Mouse (Mus musculus): ENCODE measurements around the gene Adamtsl2. TPM values are rescaled to one million over a fixed set of nuclear protein-coding genes. Genes with fewer than 3 reads are reported as not detected.

The Adamtsl2 gene
- polyA plus RNA-seq (2015; fragmentation: Nextera tagmentation; extraction: Ambion mirVana) = 2.6 and 3.5 TPM in 2 replicates

DNA sequence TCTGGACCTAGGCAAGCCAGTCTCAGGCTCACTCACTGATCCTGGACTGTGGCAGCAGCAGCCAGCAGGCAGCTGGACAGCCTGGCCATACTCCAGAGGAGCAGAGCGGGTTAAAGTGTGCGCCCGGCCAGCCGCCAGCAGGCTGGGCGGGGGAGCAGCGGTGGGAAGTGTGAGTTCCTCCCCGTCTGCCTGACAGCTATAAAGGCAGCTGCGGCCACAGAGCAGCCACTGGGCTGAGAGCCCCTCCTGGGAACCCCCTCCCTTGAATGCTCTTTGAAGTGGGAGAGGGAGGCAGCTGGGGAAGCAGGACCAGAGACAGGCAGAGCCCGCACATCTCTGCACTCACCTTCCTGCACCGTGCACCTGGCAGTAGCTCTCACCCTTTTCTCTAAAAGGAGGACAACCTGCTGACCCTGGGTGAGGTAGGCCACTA lies at the start of gene Adamtsl2:
Gene Adamtsl2 (plus strand): TSS at position 228 of the 433 bp plus-strand sequence.

DNA sequence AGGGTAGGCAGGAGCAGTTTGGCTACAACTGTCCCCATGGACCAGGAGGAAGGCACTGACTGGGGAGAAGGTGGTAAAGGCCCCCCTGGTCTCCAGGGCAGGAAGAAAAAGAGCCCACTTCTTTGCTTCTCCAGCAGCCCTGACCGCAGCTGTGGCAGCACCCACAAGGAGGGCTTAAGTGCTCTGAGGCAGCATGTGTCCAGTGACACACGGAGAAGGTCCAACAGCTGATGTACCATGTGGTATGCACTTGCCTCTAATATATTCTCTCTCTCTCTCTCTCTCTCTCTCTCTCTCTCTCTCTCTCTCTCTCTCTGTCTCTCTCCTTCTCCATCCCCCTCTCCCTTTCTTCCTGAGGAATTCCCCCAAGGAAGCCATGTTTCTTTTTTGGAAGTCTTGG lies 7.2 kb upstream of the Adamtsl2 start, which contains the start of gene Mymk:
Gene Mymk (minus strand): TSS at position 202 of the 400 bp plus-strand sequence.

DNA sequence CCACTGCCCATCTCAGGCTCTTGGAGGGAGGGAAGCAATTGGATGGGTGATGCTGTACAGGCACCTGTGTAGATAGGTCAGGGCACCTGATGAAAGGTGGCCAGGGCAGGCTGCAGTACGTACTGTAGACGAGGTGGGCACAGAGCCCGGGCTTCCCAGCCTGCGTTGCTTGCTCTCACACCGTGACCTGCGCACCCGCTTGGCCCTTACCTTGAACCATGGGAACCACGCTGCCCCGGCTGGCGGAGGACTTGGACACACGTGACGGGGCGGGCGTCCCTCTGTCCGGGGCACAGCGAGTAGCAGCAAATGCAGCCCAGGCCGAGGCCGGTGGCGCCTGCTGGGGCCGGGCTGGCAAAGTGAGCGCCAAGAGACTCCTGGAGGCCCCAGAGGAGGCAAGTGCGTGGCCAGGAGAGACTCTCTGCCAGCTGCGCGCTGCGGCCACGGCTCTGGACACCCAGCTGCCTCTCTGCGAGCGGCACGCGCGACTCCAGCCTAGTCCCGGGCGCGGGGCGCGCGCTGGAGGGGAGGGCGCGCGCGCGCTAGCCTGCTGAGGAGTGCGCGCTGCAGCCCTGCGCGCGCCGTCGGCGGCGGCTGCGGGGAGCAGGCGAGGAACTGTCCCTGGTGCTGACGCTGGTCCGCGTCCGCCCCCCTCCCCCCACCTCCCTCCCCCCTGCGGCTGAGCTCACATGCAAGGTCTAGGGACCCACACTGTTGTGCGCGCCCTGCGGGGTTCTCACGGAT lies 62.9 kb downstream of the Adamtsl2 start, which contains the start of gene Fam163b:
Gene Fam163b (minus strand): TSS at position 542 of the 744 bp plus-strand sequence.

Other genes with a start within 250 kb of the Adamtsl2 start
- not detected in 2 replicates for gene Abo, start 214.4 kb upstream of the Adamtsl2 start, polyA plus RNA-seq (2015; fragmentation: Nextera tagmentation; extraction: Ambion mirVana)
- 13.0 and 15.4 TPM in 2 replicates for gene Surf6, start 176.5 kb upstream of the Adamtsl2 start, polyA plus RNA-seq (2015; fragmentation: Nextera tagmentation; extraction: Ambion mirVana)
- 34.2 and 35.7 TPM in 2 replicates for gene Med22, start 168.7 kb upstream of the Adamtsl2 start, polyA plus RNA-seq (2015; fragmentation: Nextera tagmentation; extraction: Ambion mirVana)
- 413 and 440 TPM in 2 replicates for gene Rpl7a, start 168.6 kb upstream of the Adamtsl2 start, polyA plus RNA-seq (2015; fragmentation: Nextera tagmentation; extraction: Ambion mirVana)
- gene Surf2, start 163.0 kb upstream of the Adamtsl2 start, polyA plus RNA-seq (2015; fragmentation: Nextera tagmentation; extraction: Ambion mirVana) = 41.6 and 57.7 TPM in 2 replicates
- 95.5 and 103 TPM in 2 replicates for gene Surf1, start 162.8 kb upstream of the Adamtsl2 start, polyA plus RNA-seq (2015; fragmentation: Nextera tagmentation; extraction: Ambion mirVana)
- gene Surf4, start 145.5 kb upstream of the Adamtsl2 start, polyA plus RNA-seq (2015; fragmentation: Nextera tagmentation; extraction: Ambion mirVana) = 122 and 190 TPM in 2 replicates
- 0.15 TPM in 1 of 2 replicates, not detected in the other for gene Stkld1, start 145.3 kb upstream of the Adamtsl2 start, polyA plus RNA-seq (2015; fragmentation: Nextera tagmentation; extraction: Ambion mirVana)
- gene Rexo4, start 115.0 kb upstream of the Adamtsl2 start, polyA plus RNA-seq (2015; fragmentation: Nextera tagmentation; extraction: Ambion mirVana) = 18.0 and 23.2 TPM in 2 replicates
- 0.17 and 0.20 TPM in 2 replicates for gene Adamts13, start 106.0 kb upstream of the Adamtsl2 start, polyA plus RNA-seq (2015; fragmentation: Nextera tagmentation; extraction: Ambion mirVana)
- gene Cacfd1, start 69.5 kb upstream of the Adamtsl2 start, polyA plus RNA-seq (2015; fragmentation: Nextera tagmentation; extraction: Ambion mirVana) = 34.2 and 43.9 TPM in 2 replicates
- 1.5 and 2.3 TPM in 2 replicates for gene Slc2a6, start 51.4 kb upstream of the Adamtsl2 start, polyA plus RNA-seq (2015; fragmentation: Nextera tagmentation; extraction: Ambion mirVana)
- gene Mymk, start 7.2 kb upstream of the Adamtsl2 start, polyA plus RNA-seq (2015; fragmentation: Nextera tagmentation; extraction: Ambion mirVana) = 0.14 and 0.54 TPM in 2 replicates
- 3.1 and 5.9 TPM in 2 replicates for gene Fam163b, start 63.1 kb downstream of the Adamtsl2 start, polyA plus RNA-seq (2015; fragmentation: Nextera tagmentation; extraction: Ambion mirVana)
- gene Dbh, start 85.9 kb downstream of the Adamtsl2 start, polyA plus RNA-seq (2015; fragmentation: Nextera tagmentation; extraction: Ambion mirVana) = 237 and 244 TPM in 2 replicates
- gene Sardh, start 169.0 kb downstream of the Adamtsl2 start, polyA plus RNA-seq (2015; fragmentation: Nextera tagmentation; extraction: Ambion mirVana) = 14.1 and 17.7 TPM in 2 replicates